ENCODE assay signal across 8 mouse cellular contexts in genomic region chr6:84008363-84009171, GRCm38 (mm10). TPM values are rescaled to one million over a fixed set of nuclear protein-coding genes. Genes with fewer than 3 reads are reported as not detected.
DNase-seq lines count a peak whose midpoint lies in the region; ATAC-seq and TF ChIP-seq lines count a peak whose summit lies in the region.

TSS of gene Dysf (plus strand) at chr6:84008590.

- H3K4me2 ChIP-seq in intestine, postnatal 0 days (replicated peaks; ENCODE audit: low read depth), result peak within 1 kb of the TSS; percentile 86
- peak within 1 kb of the TSS; percentile 69 for H3K4me2 ChIP-seq in lung, embryonic 14.5 days

- no peak for TF ChIP-seq POLR2A in lung, adult 2 months (IDR thresholded peaks at IDR 0.05; ENCODE audit: borderline replicate concordance, extremely low read depth, low read depth, low read length)

- no peaks in the 10 kb centered on the region for H3K36me3 ChIP-seq in intestine, postnatal 0 days (ENCODE audit: control insufficient read depth, insufficient read depth)
- H3K36me3 ChIP-seq in lung, embryonic 14.5 days (ENCODE audit: insufficient read depth), result no peaks in the 10 kb centered on the region

- 0 out of 2 replicates have a peak within 1 kb of the TSS, but pooled peaks have one; percentile 23 for H3K9ac ChIP-seq in intestine, postnatal 0 days (ENCODE audit: low read depth, low read length)
- H3K9ac ChIP-seq in lung, embryonic 14.5 days, result peak within 1 kb of the TSS; percentile 39; the same call in 1 of the 2 replicates

- DNase-seq in lung, adult 2 months, result peak; percentile 21
- no peak for DNase-seq in lung, postnatal 25 days (ENCODE audit: low spot score)
- peak; percentile 77 for DNase-seq in embryo, embryonic 10 days (ENCODE audit: low spot score)
- DNase-seq in heart, adult 11 months, result peak; percentile 95
- DNase-seq in lung, embryonic 14.5 days, result peak; percentile 67
- peak; percentile 43 for DNase-seq in skeletal muscle tissue, adult 2 months (ENCODE audit: low read depth, low spot score)
- DNase-seq in spleen, postnatal 4 days (ENCODE audit: low spot score in 2 of 2), result no peak

- peak; percentile 31; the same call in 1 of the 2 replicates for ATAC-seq in intestine, postnatal 0 days
- ATAC-seq in lung, embryonic 14.5 days (ENCODE audit: insufficient read depth), result peak; percentile 66; the same call in 1 of the 2 replicates

- peak within 1 kb of the TSS; percentile 36 for H3K4me3 ChIP-seq in lung, adult 2 months (replicated peaks; ENCODE audit: extremely low read depth, low read depth, low read length)
- peak within 1 kb of the TSS; percentile 39 for H3K4me3 ChIP-seq in intestine, postnatal 0 days (ENCODE audit: low read depth, low read length)
- peak within 1 kb of the TSS; percentile 33 for H3K4me3 ChIP-seq in lung, embryonic 14.5 days (ENCODE audit: low read depth, low read length)

- no peaks in the 10 kb centered on the region for H3K27me3 ChIP-seq in intestine, postnatal 0 days (replicated peaks; ENCODE audit: control insufficient read depth, insufficient read depth, low read length)
- H3K27me3 ChIP-seq in lung, embryonic 14.5 days (ENCODE audit: insufficient read depth, low read length), result peaks cover 8% of the 10 kb centered on the region; the same call in 1 of the 2 replicates

- no peak within 1 kb of the TSS; the same call in 1 of the 2 replicates for H3K27ac ChIP-seq in intestine, postnatal 0 days (ENCODE audit: low read depth, low read length)
- no peak within 1 kb of the TSS for H3K27ac ChIP-seq in lung, embryonic 14.5 days (ENCODE audit: low read depth)

- WGBS in lung, adult 2 months, result 3% methylated on average over 41 of the region's 41 CpGs
- WGBS in intestine, postnatal 0 days, result under 1% methylated on average over 41 of the region's 41 CpGs
- 1% methylated on average over 41 of the region's 41 CpGs for WGBS in lung, embryonic 14.5 days

- H3K9me3 ChIP-seq in intestine, postnatal 0 days (ENCODE audit: control insufficient read depth), result no peaks in the 10 kb centered on the region
- H3K9me3 ChIP-seq in lung, embryonic 14.5 days (ENCODE audit: low read depth, low read length), result no peaks in the 10 kb centered on the region

- TF ChIP-seq CTCF in lung, adult 2 months (IDR thresholded peaks at IDR 0.05; ENCODE audit: insufficient read depth, low read length), result no peak
- no peak for TF ChIP-seq CTCF in intestine, postnatal 0 days (IDR thresholded peaks at IDR 0.05; ENCODE audit: low read depth)
- peak; percentile 25 for TF ChIP-seq CTCF in lung, embryonic 14.5 days (IDR thresholded peaks at IDR 0.05; ENCODE audit: low read depth)

- peaks cover 3% of the 10 kb centered on the region for H3K4me1 ChIP-seq in lung, adult 2 months (ENCODE audit: control insufficient read depth, insufficient read depth, low read length)
- no peaks in the 10 kb centered on the region for H3K4me1 ChIP-seq in intestine, postnatal 0 days (replicated peaks; ENCODE audit: control insufficient read depth, insufficient read depth, low read length)
- peaks cover 3% of the 10 kb centered on the region; the same call in 1 of the 2 replicates for H3K4me1 ChIP-seq in lung, embryonic 14.5 days (ENCODE audit: insufficient read depth)

RNA-seq across cellular contexts. Expression of gene Dysf, which starts in this region (rescaled TPM):
- 14.4 and 21.9 TPM in 2 replicates for polyA plus RNA-seq in lung, adult 2 months (2012; rRNA removed)
- 5.1 and 5.9 TPM in 2 replicates for polyA plus RNA-seq in intestine, postnatal 0 days (2015; fragmentation: Nextera tagmentation; extraction: Ambion mirVana)
- polyA plus RNA-seq in lung, embryonic 14.5 days (2014; fragmentation: Nextera tagmentation; extraction: Ambion mirVana), result 11.5 and 13.5 TPM in 2 replicates

Comparison
In these comparisons a context has a peak if more than half of its experiments do, and no peak if none do; other contexts are left out.
1. DNase-seq: peak in lung, adult 2 months (single experiment), embryo, embryonic 10 days (single experiment), heart, adult 11 months (single experiment), lung, embryonic 14.5 days (single experiment) and skeletal muscle tissue, adult 2 months (single experiment); none in lung, postnatal 25 days (single experiment) and spleen, postnatal 4 days (0 of 2).
2. Peak in every context shown above with its lines, with median percentiles within 50 percentile points of each other: H3K4me3 ChIP-seq.